Mouse (Mus musculus) layer of hippocampus, postnatal 25 days (tissue): ENCODE results near the gene Pdzd8. TPM values are rescaled to one million over a fixed set of nuclear protein-coding genes. Genes with fewer than 3 reads are reported as not detected.
A peak's percentile ranks its signal among the peaks of the same experiment; 100 is the strongest.

Experiments
- DNase-seq, 2 experiments: peaks; one replicate each; pipeline ENCODE4 v3.0.0; 2022; ENCODE audit warnings: mixed read lengths in 2 of 2, low spot score in 1 of 2; ENCODE audit errors: extremely low spot score in 1 of 2
- total RNA-seq, 2 experiments: library from RNA; stranded (reverse); gene quantifications; 2 replicates each; pipeline ENCODE4 v1.2.3; 2021

Gene Pdzd8
- total RNA-seq, 2 experiments from 2014 or later: 50.0 to 52.6 TPM

GRCm38 (mm10) chr19:59356843-59357595 lies 11.4 kb upstream of the Pdzd8 start:
- DNase-seq: no peak

DNA sequence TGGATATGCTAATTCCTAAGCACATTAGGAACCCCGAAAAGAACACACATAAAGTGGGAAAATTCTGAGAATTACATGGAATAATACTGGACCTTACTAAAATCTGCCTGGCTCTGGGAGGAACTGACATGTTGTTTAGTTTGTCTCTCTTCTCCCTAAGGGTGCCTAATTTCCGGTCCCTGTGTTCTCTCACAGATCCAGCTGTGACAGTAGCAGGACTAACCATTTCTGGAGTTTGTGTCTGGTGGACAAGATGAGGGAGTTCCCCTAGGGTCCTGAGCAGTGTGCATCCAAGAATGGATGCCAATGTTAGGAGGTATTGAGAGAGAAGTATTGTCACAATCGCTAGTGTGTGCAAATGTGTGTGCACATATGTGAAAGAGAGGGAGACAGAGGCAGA lies 10.8 kb upstream of the Pdzd8 start:
- DNase-seq: no peak

DNA sequence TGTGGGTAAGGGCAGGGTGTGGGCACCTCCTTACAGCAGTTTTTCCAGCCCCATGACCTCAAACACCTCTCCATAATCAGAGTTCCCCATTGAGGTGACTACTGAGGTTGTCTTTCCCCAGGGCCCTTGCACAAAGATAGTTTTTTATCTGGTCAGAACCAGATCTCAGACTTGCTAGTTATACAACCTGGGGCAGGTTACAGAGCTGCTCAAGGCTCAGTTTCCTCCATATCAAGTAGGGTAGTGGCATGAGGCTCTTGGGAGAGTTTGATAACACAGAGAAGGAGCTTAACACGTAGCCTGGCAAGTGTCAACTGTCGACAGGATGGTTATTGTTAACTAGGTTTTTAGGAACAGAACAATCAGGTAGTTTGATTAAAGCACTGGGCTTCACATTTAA lies 9.3 kb upstream of the Pdzd8 start:
- no peak for DNase-seq

DNA sequence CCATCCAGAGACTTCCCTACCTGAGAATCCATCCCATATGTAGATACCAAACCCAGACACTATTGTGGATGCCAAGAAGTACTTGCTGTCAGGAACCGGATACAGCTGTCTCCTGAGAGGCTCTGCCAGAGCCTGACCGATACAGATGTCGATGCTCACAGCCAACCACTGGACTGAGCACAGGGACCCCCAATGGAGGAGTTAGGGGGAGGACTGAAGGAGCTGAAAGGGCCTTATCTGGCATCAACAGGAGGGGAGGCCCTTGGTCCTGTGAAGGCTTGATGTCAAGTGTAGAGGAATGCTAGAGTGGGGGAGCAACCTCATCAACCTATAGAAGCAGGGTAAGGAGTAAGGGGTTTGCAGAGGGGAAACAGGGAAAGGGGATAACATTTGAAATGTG lies 7.2 kb upstream of the Pdzd8 start:
- no peak for DNase-seq

- no peak for DNase-seq
Observed at GRCm38 (mm10) chr19:59351151-59351889, 5.7 kb upstream of the Pdzd8 start.

DNA sequence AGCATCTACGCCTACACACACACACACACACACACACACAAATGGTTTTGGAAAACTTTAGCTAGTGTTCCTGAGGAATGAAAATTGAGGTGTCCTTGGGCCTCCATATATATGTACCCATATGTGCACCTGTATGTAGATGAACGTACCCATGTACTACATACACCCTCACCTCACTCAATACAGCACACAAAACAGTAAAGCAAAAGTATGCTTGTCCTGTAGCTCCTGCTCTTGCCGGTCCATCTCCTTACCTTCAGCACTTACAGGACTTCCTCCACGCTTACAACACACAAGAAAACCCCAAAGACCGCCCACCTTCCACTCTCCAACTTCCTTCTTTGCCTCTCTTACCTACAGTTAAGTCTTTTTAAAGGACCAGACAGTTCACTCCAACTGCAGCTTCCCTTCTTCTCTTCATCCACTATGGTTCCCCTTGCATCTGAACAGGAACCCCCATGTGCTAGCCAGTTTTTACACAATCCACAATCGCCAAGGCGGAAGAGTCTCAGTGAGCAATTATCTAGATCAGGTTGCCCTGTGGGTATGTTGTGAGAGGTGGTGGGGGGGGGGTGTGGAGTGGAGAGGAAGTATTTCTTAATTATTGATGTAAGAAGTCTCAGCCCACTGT lies 4.8 kb upstream of the Pdzd8 start:
- DNase-seq: no peak

GRCm38 (mm10) chr19:59349329-59349960 lies 3.9 kb upstream of the Pdzd8 start:
- no peak for DNase-seq

DNA sequence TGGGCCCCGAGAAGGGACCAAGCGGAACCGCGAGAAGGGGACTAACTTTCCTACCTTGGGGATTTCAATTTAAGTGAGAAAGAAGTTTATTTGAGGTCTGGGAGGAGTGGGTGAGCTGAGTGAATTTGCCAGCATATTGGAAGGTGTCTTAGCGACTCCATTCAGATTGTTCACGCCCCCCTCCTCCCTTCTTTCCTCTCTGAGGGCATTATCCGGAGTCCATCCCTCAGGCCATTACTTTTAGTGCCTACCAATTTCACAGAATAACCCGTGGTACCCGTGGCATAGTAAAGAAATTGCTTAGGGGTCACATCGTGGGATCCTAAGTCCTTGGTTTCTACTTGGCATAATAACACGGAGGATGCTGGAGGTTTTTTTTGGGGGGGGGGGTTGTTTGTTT lies 745 bp upstream of the Pdzd8 start:
- no peak for DNase-seq

GRCm38 (mm10) chr19:59345081-59345657 lies 411 bp downstream of the Pdzd8 start:
- DNase-seq: peak; percentile 30 to 48

DNA sequence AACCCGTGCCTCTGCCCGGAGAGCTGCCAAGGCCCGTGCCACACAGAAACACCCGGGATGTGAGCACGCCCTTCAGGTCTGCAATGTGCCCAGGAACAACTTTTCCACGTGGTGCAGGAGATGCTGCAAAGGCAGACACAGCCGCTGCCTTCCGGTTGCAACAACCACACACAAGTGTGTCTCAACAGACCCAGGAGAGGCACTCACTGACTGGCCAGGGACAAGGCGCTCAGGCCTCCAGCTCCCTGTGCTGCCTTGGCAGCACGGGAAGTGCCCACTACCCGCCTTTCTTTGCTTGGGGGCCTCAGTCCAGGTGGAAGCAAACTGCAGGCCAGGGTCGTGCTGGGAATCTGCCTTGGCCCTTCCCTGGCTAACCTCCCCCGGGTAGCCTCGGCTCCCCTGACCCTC lies 1.3 kb downstream of the Pdzd8 start:
- peak in 1 of 2 experiments; percentile 10 for DNase-seq

- no peak for DNase-seq
Observed at GRCm38 (mm10) chr19:59342964-59343363, 2.6 kb downstream of the Pdzd8 start.

DNA sequence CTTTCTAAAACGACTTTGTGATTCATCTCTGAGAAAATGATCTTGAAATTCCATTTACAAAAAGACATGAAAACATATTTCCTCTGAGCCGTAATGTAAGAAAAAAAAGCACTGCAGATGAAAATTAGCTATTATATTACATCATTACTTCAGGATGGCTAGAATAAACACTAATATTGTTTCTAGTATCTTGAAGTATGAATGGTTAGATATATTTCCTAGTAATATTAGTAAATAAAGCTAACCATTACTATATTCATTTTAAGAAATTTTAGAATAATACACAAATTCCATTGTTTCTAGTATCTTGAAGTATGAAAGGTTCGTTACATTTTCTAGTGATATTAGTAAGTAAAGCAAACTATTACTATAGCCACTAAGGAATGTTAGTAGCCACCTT lies 5.7 kb downstream of the Pdzd8 start:
- no peak for DNase-seq

DNA sequence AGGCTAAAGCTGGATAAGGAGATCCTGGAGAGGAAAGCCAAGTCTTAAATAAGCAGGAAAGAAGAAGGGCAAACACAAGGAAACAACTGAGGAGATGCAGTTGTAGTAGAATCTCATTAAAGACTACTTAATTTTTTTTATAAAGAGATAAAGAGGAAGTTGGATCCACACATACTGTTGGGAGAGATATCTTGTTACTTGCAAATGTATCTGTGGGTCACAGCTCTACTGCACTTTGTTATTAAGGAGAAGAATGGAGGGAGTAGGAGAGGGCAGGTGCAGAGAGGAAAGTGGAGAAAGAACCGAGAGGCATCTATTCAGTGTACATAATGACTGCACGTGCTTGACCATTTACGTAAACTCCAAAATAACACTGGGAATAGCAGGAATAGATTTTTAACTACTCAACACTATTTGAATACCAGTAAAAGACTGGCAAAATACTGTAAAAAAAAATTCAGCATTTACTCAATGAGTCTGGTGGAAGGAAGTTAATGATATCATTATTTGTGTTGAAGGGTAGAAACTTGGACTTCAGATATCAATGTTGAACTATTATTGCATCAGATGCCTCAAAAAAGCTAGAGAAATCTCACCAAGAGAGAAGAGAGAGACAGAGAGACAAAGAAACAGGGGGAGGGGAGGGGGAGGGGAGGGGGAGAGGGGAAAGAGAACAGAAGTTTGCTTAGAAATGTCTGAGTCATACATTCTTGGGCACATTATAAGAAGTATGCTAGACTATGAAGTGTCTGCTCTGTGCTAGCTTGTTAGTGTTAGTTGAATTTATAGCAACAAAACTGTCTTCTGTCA lies 7.5 kb downstream of the Pdzd8 start:
- no peak for DNase-seq

GRCm38 (mm10) chr19:59336655-59337054 lies 8.9 kb downstream of the Pdzd8 start:
- DNase-seq: no peak

DNA sequence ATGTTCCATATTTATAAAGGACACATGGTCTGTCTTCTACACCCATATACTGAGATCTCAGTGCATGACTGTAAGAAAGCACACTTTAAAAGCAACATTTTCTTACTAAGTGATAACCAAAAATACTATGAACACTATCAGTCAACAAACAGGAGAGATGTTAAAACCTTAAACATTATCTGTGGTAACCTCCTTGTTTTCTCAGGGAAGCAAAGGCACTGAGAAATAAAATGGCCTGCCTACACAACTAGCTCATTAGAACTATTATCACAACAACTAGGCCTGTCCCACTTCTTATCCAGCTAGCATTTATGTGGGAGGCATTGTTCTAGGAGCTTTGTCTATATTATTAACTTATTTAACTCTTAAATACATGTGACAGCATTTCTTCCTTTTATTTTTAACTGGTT lies 14.8 kb downstream of the Pdzd8 start:
- DNase-seq: no peak

DNA sequence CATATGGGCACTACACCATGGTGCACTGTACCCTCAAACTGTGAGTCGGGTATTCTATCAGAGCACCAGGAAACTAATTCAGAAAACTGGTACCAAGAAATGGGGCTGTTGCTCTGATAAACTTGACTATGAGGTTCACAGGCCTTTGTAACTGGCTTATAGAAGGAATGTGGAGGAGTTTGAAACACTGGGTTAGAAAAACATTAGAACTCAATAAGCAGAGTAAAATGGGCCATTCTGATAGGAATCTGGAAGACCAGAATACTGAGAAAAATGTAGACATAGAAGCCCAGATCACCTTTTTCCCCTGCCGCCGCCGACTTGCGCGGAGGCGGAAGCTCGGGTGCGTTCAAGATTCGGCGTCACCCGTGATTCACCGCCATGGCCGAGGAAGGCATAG lies 23.6 kb downstream of the Pdzd8 start, which contains the start of gene Rps12-ps3:
TSS of gene Rps12-ps3 (plus strand) at position 301 of the 400 bp plus-strand sequence.
- no peak for DNase-seq

DNA sequence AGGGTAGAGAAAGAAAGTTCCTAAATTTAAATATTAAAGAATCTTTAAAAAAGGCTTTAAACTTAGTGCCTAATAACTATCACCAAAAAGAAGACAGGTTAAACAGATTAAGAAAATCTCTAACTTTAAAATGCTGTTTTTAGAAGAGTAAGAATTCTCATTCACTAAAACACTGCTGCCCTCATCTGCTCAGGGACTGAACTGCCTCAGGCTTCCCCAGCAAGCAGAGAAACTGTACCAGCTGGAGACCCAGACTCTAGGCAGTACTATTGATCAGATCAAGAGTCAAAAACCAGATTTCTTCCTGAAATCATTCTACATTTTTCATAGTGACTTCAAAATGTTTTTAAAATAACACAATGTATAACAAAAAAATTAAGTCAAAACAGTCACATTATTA lies 29.0 kb downstream of the Pdzd8 start:
- peak in 1 of 2 experiments; percentile 49 for DNase-seq

DNA sequence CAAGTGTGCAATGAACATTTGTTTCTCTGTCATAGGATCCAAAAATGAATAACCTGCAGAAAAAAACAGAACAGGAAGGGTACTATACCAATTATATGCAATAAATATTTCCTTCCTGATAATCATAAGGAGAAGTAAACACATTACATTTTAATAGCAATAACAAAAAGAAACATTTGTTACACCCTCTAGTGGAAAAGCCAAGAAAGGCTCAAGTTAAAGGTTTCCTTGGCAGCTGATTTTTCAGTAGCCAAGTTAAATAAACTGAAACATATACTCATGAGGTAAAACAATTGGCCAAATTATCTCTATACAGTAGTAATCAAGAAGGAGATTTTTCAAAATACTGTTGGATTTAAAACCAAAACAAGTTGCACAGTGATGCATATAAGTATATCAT lies 30.3 kb downstream of the Pdzd8 start:
- no peak for DNase-seq

DNA sequence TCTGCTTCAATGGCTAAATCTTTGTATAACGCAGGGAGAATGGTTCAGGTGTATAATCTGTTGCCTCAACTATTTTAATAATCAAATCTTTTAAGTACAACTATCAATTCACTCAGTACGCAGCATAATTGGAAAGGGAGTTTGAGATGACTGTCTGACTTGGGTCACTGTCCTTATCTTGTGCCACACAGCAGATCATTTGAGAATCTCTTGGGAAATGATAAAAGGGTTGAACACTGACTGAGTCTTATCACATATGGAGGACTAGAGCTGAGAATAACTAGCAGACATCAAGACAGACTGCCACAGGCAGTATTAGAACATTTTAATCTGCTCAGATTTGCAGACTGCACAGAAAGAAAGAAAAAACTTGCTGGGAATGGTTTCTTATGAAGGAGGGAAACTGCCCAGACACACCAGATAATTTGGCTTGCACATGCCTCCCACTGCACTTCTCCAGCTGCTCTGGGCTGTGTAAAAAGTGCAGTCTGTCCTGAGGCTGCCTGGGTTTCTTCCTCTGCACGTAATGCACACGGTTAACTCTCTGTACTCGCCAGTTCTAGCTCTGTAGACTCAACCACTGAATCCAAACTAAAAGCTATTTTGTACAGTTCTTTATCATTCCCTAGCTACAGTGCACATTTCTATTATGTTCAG lies 53.3 kb downstream of the Pdzd8 start:
- no peak for DNase-seq
